Mouse (Mus musculus) stomach, postnatal 0 days (tissue): ENCODE data around the gene Shc1. TPM values are rescaled to one million over a fixed set of nuclear protein-coding genes. Genes with fewer than 3 reads are reported as not detected.

Experiments used
- ATAC-seq: fragments of 200-750 bp; cut with Nextera tagmentation; 2 replicates; pipeline ENCODE4 v1.8.0; 2017; ENCODE audit not compliant: low FRiP score, low TSS enrichment
- DNase-seq: peaks from one replicate; pipeline ENCODE4 v3.0.0-alpha.2; 2016; ENCODE audit warnings: low spot score
- H3K27ac ChIP-seq: fragments of 300-500 bp; sonication (generic); replicated peaks from 2 replicates; pipeline ENCODE4 v1.5.1; 2014; ENCODE audit warnings: mild to moderate bottlenecking, control low read depth
- H3K27me3 ChIP-seq: fragments of 300-500 bp; sonication (generic); 2 replicates; pipeline ENCODE4 v1.6.1; 2014; ENCODE audit warnings: low read length; ENCODE audit not compliant: control insufficient read depth, insufficient read depth
- H3K36me3 ChIP-seq: fragments of 300-500 bp; sonication (generic); 2 replicates; pipeline ENCODE4 v1.6.1; 2014; ENCODE audit warnings: low read length, mixed read lengths; ENCODE audit not compliant: control insufficient read depth, insufficient read depth
- H3K4me1 ChIP-seq: fragments of 300-500 bp; sonication (generic); replicated peaks from 2 replicates; pipeline ENCODE4 v1.6.1; 2014; ENCODE audit warnings: antibody characterized with exemption; ENCODE audit not compliant: control insufficient read depth, insufficient read depth
- H3K4me2 ChIP-seq: fragments of 300-500 bp; sonication (generic); replicated peaks from 2 replicates; pipeline ENCODE4 v1.6.1; 2014; ENCODE audit warnings: low read depth, mild to moderate bottlenecking, control low read depth, moderate library complexity
- H3K4me3 ChIP-seq: fragments of 300-500 bp; sonication (generic); 2 replicates; pipeline ENCODE4 v1.5.1; 2014; ENCODE audit warnings: low read depth, low read length, control low read depth
- H3K9ac ChIP-seq: fragments of 300-500 bp; sonication (generic); 2 replicates; pipeline ENCODE4 v1.6.1; 2014; ENCODE audit warnings: mild to moderate bottlenecking, low read length, control low read depth, mixed read lengths
- H3K9me3 ChIP-seq: fragments of 300-500 bp; sonication (generic); 2 replicates; pipeline ENCODE4 v1.6.1; 2016; ENCODE audit warnings: low read length; ENCODE audit not compliant: control insufficient read depth
- CTCF ChIP-seq: IDR thresholded peaks from 2 replicates; pipeline ENCODE4 v1.5.1; 2016; ENCODE audit warnings: antibody characterized with exemption, low read depth, mild to moderate bottlenecking, moderate library complexity
- EP300 ChIP-seq: optimal IDR thresholded peaks from 2 replicates; pipeline ENCODE3; 2016; ENCODE audit warnings: antibody characterized with exemption
- WGBS: fragments of 180-500 bp; shearing (Covaris S2); extraction: QIAGEN DNeasy Blood & Tissue Kit; methylation state at CpG from one replicate; pipeline ENCODE4 v1.1.7; 2014; 5-methylcytosine and 5-hydroxymethylcytosine counted together
- polyA plus RNA-seq: library from polyadenylated mRNA; unstranded; fragments of >200 nt; fragmentation: Nextera tagmentation; extraction: Ambion mirVana; gene quantifications from 2 replicates; pipeline ENCODE4 v1.2.1, GENCODE M21; 2015

The Shc1 gene
- polyA plus RNA-seq, 1 experiment from 2014 or later: 42.6 TPM

DNA sequence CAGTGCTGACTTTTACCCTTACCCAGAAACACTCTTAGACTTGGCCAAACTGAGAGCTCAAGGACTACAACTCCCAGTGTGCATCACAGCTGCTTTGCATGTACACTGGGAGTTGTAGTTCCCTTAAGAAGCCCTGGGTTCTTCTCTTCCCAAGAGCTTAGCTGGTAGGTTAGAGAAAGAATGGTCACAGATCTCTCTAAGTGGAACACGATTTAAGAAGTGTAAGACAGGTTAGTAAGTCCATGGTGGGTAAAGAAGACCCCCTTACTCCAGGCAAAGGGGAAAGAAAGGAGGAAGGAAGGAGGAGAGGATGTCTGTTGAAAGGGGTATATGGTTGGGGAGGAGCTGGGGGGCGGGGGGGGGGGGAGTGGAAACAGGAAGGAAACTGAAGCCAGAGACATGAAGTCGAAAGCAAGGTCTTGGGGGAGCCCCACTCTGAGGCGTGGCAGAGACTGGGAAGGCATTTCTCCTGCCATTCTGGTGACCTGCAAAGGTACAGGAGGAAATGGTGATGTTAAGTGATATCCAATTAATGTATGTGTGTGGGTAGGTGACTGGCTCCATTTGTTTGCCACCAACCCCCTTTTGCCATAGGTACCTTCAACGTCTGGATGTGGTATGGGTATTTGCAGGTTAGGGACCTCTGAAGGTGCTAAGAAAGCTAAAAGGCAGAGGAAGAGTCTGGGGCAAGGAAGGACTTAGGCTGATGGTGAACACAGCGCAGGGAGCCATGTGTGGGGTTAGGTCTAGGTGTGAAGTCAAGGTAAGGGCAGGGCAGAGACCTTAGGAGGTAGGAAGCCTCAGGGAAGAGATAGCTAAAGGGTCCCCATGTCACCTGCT, 29.1 kb upstream of the Shc1 start:
- ATAC-seq (no peak), DNase-seq (no peak)
- H3K4me3 ChIP-seq: no peak overlapping the region
- 47% methylated on average over 5 of the region's 6 CpGs for WGBS
- H3K27me3 ChIP-seq: no peaks in the 10 kb centered on the region
- H3K36me3 ChIP-seq: no peaks in the 10 kb centered on the region
- peak overlapping the region; percentile 99; the same call in 1 of the 2 replicates for H3K4me2 ChIP-seq
- no peaks in the 10 kb centered on the region for H3K9me3 ChIP-seq
- H3K4me1 ChIP-seq: peaks cover 11% of the 10 kb centered on the region
- peak overlapping the region; percentile 94 for H3K27ac ChIP-seq
- no peak for TF ChIP-seq CTCF
- no peak for TF ChIP-seq EP300
- H3K9ac ChIP-seq: no peak overlapping the region

DNA sequence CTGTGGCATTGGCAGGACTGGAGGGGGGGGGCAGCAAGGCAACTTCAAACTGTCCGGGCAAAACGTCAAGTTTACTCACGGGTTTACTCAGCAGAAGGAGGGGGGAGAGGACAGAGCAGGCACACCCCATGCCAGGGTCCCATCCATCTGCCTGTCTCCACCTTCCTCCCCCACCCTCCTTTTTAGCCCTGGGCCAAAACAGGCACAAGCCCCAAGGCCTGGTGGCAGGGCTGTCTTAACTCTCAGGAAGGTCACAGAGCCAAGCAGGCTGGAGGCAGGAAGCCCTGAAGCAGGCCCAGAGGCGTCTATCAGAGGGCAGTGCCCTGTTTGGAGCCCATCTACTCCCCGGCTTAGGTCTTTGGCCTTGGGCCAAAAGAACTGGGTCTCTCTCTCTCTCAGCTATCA, 28.1 kb upstream of the Shc1 start:
- TF ChIP-seq EP300: no peak
- TF ChIP-seq CTCF: no peak
- Histone ChIP-seq H3K27me3 (no peaks in the 10 kb centered on the region), H3K36me3 (no peaks in the 10 kb centered on the region), H3K9ac (peak overlapping the region; percentile 82; the same call in 1 of the 2 replicates), H3K4me3 (peak overlapping the region; percentile 76), H3K27ac (peak overlapping the region; percentile 94), H3K4me1 (peaks cover 6% of the 10 kb centered on the region; the same call in 1 of the 2 replicates), H3K4me2 (peak overlapping the region; percentile 99), H3K9me3 (no peaks in the 10 kb centered on the region)
- DNase-seq (peak; percentile 50), ATAC-seq (no peak)
- WGBS: 19% methylated on average over 5 of the region's 5 CpGs

DNA sequence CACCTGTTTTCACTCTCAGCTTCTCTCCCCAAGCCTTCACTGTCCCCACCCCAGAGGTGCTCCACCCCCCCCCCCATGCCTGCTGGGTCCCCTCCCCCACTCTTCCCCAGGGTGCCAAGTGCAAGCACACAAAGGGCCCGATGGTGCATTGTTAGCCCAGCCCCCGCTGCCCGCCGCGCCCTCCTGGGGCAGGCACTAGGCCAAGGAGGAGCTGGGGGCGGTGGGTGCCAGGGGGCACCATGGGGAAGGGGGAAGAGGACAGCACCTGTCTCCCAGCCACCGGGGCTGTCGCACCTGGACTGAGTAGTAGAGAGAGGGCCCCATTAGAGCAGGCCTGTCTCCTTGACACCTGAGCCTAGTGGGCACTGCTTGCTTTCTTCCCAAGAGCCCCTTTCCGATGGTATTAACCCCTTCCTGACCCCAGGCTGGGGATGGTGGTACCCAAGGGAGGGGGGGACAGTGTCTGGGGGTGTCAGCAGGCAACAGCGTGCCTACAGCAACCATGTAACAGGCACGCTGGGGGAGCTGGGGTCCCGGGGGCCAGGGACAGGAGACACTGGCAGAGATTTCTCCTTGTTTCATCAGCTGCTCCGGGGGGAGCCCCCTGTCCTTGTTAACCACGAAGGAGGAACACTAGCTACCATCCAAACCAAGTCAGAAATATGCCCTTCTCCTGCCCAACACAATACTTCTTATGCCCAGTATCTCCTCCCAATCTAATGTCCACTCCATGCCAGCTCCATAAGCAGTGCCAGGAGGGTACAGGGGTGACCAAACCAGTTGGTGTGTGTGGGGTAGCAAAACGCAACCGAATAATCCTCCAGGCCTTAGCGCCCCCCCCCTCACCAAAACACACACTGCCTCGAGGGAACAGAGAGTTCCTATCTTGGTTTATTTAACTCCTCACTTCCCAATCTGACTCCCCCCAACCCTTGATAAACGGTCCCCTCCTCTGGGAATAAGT, 27.3 kb upstream of the Shc1 start:
- no peaks in the 10 kb centered on the region for H3K9me3 ChIP-seq
- H3K4me3 ChIP-seq: peak overlapping the region; percentile 76
- H3K27ac ChIP-seq: peak overlapping the region; percentile 94
- no peak for TF ChIP-seq EP300
- H3K4me2 ChIP-seq: peak overlapping the region; percentile 99
- H3K27me3 ChIP-seq: no peaks in the 10 kb centered on the region
- DNase-seq (peak; percentile 79), ATAC-seq (no peak)
- WGBS: 15% methylated on average over 19 of the region's 19 CpGs
- H3K9ac ChIP-seq: peak overlapping the region; percentile 82
- H3K36me3 ChIP-seq: no peaks in the 10 kb centered on the region
- peaks cover 6% of the 10 kb centered on the region; the same call in 1 of the 2 replicates for H3K4me1 ChIP-seq

DNA sequence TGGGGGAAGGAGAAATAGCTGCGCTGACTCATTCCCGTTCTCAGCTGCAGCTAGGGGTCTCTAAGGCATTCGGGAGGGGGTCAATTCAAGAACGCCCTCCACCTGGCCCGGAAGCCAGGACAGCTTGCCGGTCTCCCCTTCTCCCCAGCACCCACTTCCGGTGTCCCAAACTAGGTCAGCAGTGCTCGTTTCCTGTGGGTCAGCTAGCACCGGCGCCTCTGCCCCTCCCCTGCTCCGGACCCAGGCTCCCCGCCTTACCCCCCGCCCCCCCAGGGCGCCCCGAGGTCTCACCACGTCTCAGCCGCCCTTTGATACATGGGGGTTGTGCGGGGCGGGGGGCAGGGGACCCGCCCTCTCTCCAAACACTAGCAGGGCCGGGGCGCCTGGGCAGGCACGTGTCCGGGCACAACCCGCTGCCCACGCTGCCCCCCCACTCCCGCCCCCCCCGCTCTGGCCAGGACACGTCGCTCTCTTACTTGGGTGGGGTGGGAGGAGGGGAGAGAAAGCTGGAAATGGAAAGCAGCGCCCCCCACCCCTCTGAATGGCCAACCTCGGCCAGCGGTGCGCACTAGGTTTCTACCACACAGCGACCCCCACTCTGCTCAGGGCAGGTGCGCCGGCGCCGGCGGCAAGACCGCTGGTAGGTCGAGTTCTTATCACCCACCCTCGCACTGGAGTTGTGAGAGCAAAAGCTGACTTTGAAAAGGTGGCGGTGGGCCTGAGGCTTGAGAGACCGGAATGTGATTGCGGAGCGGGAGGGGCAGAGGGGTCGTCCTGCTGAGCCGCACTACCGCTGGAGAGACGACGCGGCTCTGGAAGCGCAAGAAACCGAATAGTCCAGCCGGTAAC, 26.4 kb upstream of the Shc1 start:
- Histone ChIP-seq H3K9ac (peak overlapping the region; percentile 82), H3K9me3 (no peaks in the 10 kb centered on the region), H3K27me3 (no peaks in the 10 kb centered on the region), H3K36me3 (no peaks in the 10 kb centered on the region), H3K27ac (peak overlapping the region; percentile 94), H3K4me1 (peaks cover 9% of the 10 kb centered on the region), H3K4me2 (peak overlapping the region; percentile 99), H3K4me3 (peak overlapping the region; percentile 76)
- DNase-seq (peak; percentile 88), ATAC-seq (peak; percentile 2)
- TF ChIP-seq EP300: no peak
- 0 out of 2 replicates have a peak, but pooled peaks have one; percentile 6 for TF ChIP-seq CTCF
- 1% methylated on average over 43 of the region's 56 CpGs for WGBS

DNA sequence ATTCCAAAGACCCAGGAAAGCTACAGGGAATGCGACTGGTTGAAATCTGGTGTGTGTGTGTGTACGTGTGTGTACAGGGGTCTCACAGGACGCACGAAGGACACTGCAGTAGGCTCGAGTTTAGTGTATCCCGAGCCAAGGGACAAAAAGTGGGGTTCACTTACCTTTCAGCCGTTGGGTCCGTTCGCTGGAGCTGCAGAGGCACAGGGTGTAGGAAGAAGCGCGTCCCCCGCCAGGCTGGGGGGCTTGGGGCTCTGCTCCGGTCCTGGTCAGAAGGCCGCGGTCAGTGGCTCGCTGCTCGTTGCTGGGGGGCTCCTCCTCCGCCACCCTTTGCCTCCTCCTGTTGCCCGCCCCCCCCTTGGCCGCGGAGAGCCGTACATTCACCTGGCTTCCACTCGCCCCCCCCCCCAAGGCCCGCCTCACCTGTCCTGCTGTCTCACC, 25.4 kb upstream of the Shc1 start:
- no peaks in the 10 kb centered on the region for H3K27me3 ChIP-seq
- WGBS: under 1% methylated on average over 21 of the region's 24 CpGs
- no peak for TF ChIP-seq CTCF
- no peak for TF ChIP-seq EP300
- H3K4me3 ChIP-seq: peak overlapping the region; percentile 76
- H3K9me3 ChIP-seq: no peaks in the 10 kb centered on the region
- H3K9ac ChIP-seq: peak overlapping the region; percentile 82
- H3K36me3 ChIP-seq: no peaks in the 10 kb centered on the region
- H3K4me1 ChIP-seq: peaks cover 9% of the 10 kb centered on the region
- no peak for ATAC-seq
- peak; percentile 82 for DNase-seq
- peak overlapping the region; percentile 99 for H3K4me2 ChIP-seq
- H3K27ac ChIP-seq: peak overlapping the region; percentile 94
